Mouse (Mus musculus): ENCODE results near the gene Ofd1. TPM values are rescaled to one million over a fixed set of nuclear protein-coding genes. Genes with fewer than 3 reads are reported as not detected.

Gene Ofd1
- polyA plus RNA-seq, 1 experiment from 2014 or later = 7.1 TPM

DNA sequence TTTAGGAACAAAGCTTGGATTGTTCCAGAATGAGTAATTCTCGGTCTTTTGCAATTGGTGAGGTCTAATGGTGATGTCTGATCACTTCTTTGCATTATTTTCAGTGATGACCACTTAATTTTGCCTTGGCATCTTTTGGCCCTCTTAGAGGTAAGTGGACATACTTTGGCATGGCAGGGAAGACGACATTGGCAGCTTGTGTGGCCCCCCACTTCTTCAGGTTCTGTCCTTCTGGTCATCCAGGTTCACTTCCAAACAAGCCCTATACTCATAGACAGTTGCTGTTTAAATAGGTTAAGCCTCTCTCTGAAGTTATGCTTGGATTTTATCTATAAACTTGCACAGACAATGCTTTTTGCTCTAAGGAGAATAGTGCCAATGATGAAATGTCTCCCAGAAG lies 81.5 kb downstream of the Ofd1 start:
- Histone ChIP-seq H3K4me1 (replicated peaks) (no peaks in the 10 kb centered on the region), H3K9me3 (no peaks in the 10 kb centered on the region), H3K27me3 (peaks cover 16% of the 10 kb centered on the region), H3K27ac (replicated peaks) (no peak overlapping the region), H3K4me3 (no peak overlapping the region), H3K36me3 (no peaks in the 10 kb centered on the region), H3K4me2 (no peak overlapping the region), H3K9ac (no peak overlapping the region)
- 77% methylated on average over 2 of the region's 2 CpGs for WGBS
- no peak for ATAC-seq (ENCODE audit: low read depth)

DNA sequence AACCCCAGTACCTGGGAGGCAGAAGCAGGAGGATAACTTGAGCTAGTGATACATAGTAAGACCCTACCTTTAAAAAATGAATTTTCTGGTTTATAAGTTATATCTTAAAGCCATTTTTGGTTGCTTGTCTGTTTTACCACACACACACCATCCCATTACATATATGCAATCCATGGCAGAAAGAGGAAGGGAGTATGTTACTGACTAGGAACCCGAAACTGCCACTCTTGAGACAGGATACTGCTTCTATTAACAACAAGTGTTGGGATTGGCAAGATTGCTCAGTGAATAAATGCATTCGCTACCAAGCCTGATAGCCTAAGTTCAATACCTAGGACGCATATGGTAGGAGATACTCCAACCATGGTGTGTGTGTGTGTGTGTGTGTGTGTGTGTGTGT lies 84.2 kb downstream of the Ofd1 start:
- Histone ChIP-seq H3K4me1 (replicated peaks) (peaks cover 7% of the 10 kb centered on the region; the same call in 1 of the 2 replicates), H3K36me3 (no peaks in the 10 kb centered on the region), H3K27me3 (peaks cover 12% of the 10 kb centered on the region; the same call in 1 of the 2 replicates), H3K4me3 (no peak overlapping the region), H3K27ac (replicated peaks) (no peak overlapping the region), H3K4me2 (no peak overlapping the region), H3K9ac (no peak overlapping the region), H3K9me3 (no peaks in the 10 kb centered on the region)
- ATAC-seq (ENCODE audit: low read depth) = no peak
- 90% methylated on average over 3 of the region's 3 CpGs for WGBS

GRCm38 (mm10) chrX:166354913-166355312 lies 85.6 kb downstream of the Ofd1 start:
- Histone ChIP-seq H3K9me3 (no peaks in the 10 kb centered on the region), H3K27ac (replicated peaks) (no peak overlapping the region), H3K9ac (no peak overlapping the region), H3K36me3 (no peaks in the 10 kb centered on the region), H3K4me1 (replicated peaks) (peaks cover 12% of the 10 kb centered on the region; the same call in 1 of the 2 replicates), H3K4me3 (no peak overlapping the region), H3K27me3 (peaks cover 12% of the 10 kb centered on the region; the same call in 1 of the 2 replicates), H3K4me2 (no peak overlapping the region)
- ATAC-seq (ENCODE audit: low read depth) = no peak
- WGBS = 83% methylated on average over 1 of the region's 1 CpGs

DNA sequence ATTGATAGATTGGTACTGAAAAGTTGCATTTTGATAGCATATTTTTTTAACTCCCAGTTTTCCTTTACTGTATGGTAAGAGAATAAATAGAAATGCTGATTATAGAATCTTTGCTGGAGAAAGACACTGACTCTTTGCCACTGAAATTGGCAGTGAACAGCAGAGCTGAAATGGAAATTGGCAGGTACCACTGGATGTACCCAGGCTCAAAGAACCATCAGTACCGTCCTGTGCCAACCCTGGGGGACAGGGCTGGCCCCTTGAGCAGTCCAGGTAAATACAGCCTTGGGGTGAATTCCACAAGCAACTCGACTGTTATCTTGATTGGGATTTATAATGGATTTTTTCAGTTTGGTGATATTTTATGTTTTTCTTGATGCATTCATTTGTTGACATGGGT lies 87.1 kb downstream of the Ofd1 start:
- no peak overlapping the region for H3K4me3 ChIP-seq
- H3K27ac ChIP-seq (replicated peaks) = no peak overlapping the region
- peaks cover 12% of the 10 kb centered on the region; the same call in 1 of the 2 replicates for H3K27me3 ChIP-seq
- 81% methylated on average over 2 of the region's 2 CpGs for WGBS
- H3K9ac ChIP-seq = no peak overlapping the region
- no peak overlapping the region for H3K4me2 ChIP-seq
- peaks cover 25% of the 10 kb centered on the region for H3K4me1 ChIP-seq (replicated peaks)
- H3K36me3 ChIP-seq = no peaks in the 10 kb centered on the region
- no peak for ATAC-seq (ENCODE audit: low read depth)
- H3K9me3 ChIP-seq = no peaks in the 10 kb centered on the region

- WGBS = 26% methylated on average over 6 of the region's 6 CpGs
- no peak for ATAC-seq (ENCODE audit: low read depth)
Measured at GRCm38 (mm10) chrX:166351790-166352189, 88.7 kb downstream of the Ofd1 start.

GRCm38 (mm10) chrX:166348634-166349033 lies 91.9 kb downstream of the Ofd1 start:
- 56% methylated on average over 4 of the region's 4 CpGs for WGBS
- Histone ChIP-seq H3K4me1 (replicated peaks) (peaks cover 25% of the 10 kb centered on the region), H3K36me3 (no peaks in the 10 kb centered on the region), H3K27me3 (no peaks in the 10 kb centered on the region; the same call in 1 of the 2 replicates), H3K4me2 (peak overlapping the region; percentile 55), H3K27ac (replicated peaks) (no peak overlapping the region), H3K9ac (no peak overlapping the region; the same call in 1 of the 2 replicates), H3K9me3 (no peaks in the 10 kb centered on the region), H3K4me3 (peak overlapping the region; percentile 48)
- ATAC-seq (ENCODE audit: low read depth) = no peak

More at GRCm38 (mm10) chrX:166351790-166352189, 88.7 kb downstream of the Ofd1 start:
- Histone ChIP-seq H3K36me3 (no peaks in the 10 kb centered on the region), H3K27me3 (peaks cover 3% of the 10 kb centered on the region; the same call in 1 of the 2 replicates), H3K4me3 (no peak overlapping the region), H3K4me2 (no peak overlapping the region), H3K9me3 (no peaks in the 10 kb centered on the region), H3K4me1 (replicated peaks) (peaks cover 25% of the 10 kb centered on the region), H3K27ac (replicated peaks) (no peak overlapping the region), H3K9ac (no peak overlapping the region)

- H3K9me3 ChIP-seq = no peaks in the 10 kb centered on the region
- 37% methylated on average over 6 of the region's 6 CpGs for WGBS
- no peak for ATAC-seq (ENCODE audit: low read depth)
- H3K4me1 ChIP-seq (replicated peaks) = peaks cover 25% of the 10 kb centered on the region
- peak overlapping the region; percentile 55 for H3K4me2 ChIP-seq
- H3K27ac ChIP-seq (replicated peaks) = peak overlapping the region; percentile 65
- H3K36me3 ChIP-seq = no peaks in the 10 kb centered on the region
- peak overlapping the region; percentile 48 for H3K4me3 ChIP-seq
- no peaks in the 10 kb centered on the region for H3K27me3 ChIP-seq
- peak overlapping the region; percentile 58; the same call in 1 of the 2 replicates for H3K9ac ChIP-seq
Measured at GRCm38 (mm10) chrX:166348086-166348485, 92.4 kb downstream of the Ofd1 start.

DNA sequence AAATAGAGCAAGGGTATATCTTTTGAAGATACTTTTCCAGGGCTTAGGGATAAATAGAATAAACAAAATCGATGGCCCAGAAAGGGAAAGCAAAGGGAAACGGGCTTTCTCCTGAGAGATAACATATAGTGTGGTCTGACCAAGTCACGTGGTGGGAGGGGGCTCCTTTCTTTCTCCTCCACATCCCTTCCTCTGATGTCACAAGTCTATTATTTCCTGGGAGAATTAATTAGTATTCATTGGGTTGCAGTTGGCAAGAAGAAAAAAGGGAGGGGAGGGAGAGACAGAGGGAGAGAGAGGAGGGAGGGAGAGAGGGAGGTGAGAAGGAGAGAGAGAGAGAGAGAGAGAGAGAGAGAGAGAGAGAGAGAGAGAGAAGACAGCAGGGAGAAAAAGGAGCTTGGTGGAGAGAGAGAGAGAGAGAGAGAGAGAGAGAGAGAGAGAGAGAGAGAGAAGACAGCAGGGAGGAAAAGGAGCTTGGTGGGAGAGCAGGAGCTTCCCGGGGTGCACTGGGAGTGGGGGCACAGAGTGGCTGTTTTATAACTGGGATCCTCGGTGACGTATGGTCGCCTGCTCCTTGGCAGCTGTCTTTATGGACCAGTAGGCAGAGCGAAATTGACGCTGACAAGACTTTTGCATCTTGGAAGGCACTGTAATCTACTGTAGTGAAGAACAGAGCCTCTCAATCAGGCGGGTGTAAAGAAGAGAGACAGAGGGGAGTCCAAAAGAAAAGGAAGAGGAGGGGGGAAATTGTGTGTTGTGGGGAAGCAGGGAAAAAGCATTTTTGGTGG lies 96.1 kb downstream of the Ofd1 start:
- no peaks in the 10 kb centered on the region for H3K36me3 ChIP-seq
- H3K27me3 ChIP-seq = peaks cover 5% of the 10 kb centered on the region
- 16% methylated on average over 10 of the region's 10 CpGs for WGBS
- peaks cover 8% of the 10 kb centered on the region for H3K4me1 ChIP-seq (replicated peaks)
- H3K27ac ChIP-seq (replicated peaks) = peak overlapping the region; percentile 94
- H3K4me2 ChIP-seq = peak overlapping the region; percentile 55
- peak overlapping the region; percentile 74 for H3K9ac ChIP-seq
- H3K9me3 ChIP-seq = no peaks in the 10 kb centered on the region
- ATAC-seq (ENCODE audit: low read depth) = peak; percentile 96
- peak overlapping the region; percentile 48 for H3K4me3 ChIP-seq

GRCm38 (mm10) chrX:166341795-166342194 lies 98.7 kb downstream of the Ofd1 start:
- no peaks in the 10 kb centered on the region for H3K4me1 ChIP-seq (replicated peaks)
- ATAC-seq (ENCODE audit: low read depth) = no peak
- peaks cover 13% of the 10 kb centered on the region for H3K27me3 ChIP-seq
- H3K9me3 ChIP-seq = no peaks in the 10 kb centered on the region
- no peak overlapping the region for H3K9ac ChIP-seq
- no peak overlapping the region for H3K4me3 ChIP-seq
- no peak overlapping the region for H3K27ac ChIP-seq (replicated peaks)
- H3K4me2 ChIP-seq = no peak overlapping the region
- 88% methylated on average over 6 of the region's 6 CpGs for WGBS
- H3K36me3 ChIP-seq = no peaks in the 10 kb centered on the region

Other genes starting within 250 kb of the Ofd1 start
- gene Gpm6b, start 201.8 kb downstream of the Ofd1 start, polyA plus RNA-seq (2015; fragmentation: Nextera tagmentation; extraction: Ambion mirVana) = 226 and 240 TPM in 2 replicates
- gene Trappc2, start 130 bp downstream of the Ofd1 start, polyA plus RNA-seq (2015; fragmentation: Nextera tagmentation; extraction: Ambion mirVana) = 88.1 and 103 TPM in 2 replicates
- 57.4 and 65.5 TPM in 2 replicates for gene Rab9, start 39.2 kb upstream of the Ofd1 start, polyA plus RNA-seq (2015; fragmentation: Nextera tagmentation; extraction: Ambion mirVana)
- 6.9 and 8.5 TPM in 2 replicates for gene Tceanc, start 77.9 kb upstream of the Ofd1 start, polyA plus RNA-seq (2015; fragmentation: Nextera tagmentation; extraction: Ambion mirVana)
- 7.5 and 14.6 TPM in 2 replicates for gene Egfl6, start 145.0 kb upstream of the Ofd1 start, polyA plus RNA-seq (2015; fragmentation: Nextera tagmentation; extraction: Ambion mirVana)